Mouse (Mus musculus): ENCODE measurements around the gene Irf2. TPM values are rescaled to one million over a fixed set of nuclear protein-coding genes. Genes with fewer than 3 reads are reported as not detected.

The Irf2 gene
- polyA plus RNA-seq, 1 experiment from 2014 or later, result 10.2 TPM

GRCm38 (mm10) chr8:46811021-46811622 lies 71.6 kb downstream of the Irf2 start:
- Histone ChIP-seq H3K4me3 (replicated peaks) (no peak overlapping the region), H3K4me2 (no peak overlapping the region), H3K9ac (replicated peaks) (no peak overlapping the region), H3K4me1 (no peaks in the 10 kb centered on the region), H3K27me3 (replicated peaks) (no peaks in the 10 kb centered on the region), H3K36me3 (peaks cover 29% of the 10 kb centered on the region), H3K9me3 (replicated peaks) (0 out of 2 replicates have a peak, but pooled peaks cover 4% of the 10 kb centered on the region), H3K27ac (replicated peaks) (no peak overlapping the region)
- no peak; the same call in 1 of the 2 replicates for ATAC-seq (ENCODE audit: low FRiP score)
- 84% methylated on average over 11 of the region's 11 CpGs for WGBS

GRCm38 (mm10) chr8:46811944-46812343 lies 72.4 kb downstream of the Irf2 start:
- no peak for ATAC-seq (ENCODE audit: low FRiP score)
- 91% methylated on average over 2 of the region's 2 CpGs for WGBS

GRCm38 (mm10) chr8:46812966-46813365 lies 73.4 kb downstream of the Irf2 start:
- no peak overlapping the region for H3K27ac ChIP-seq (replicated peaks)
- H3K9ac ChIP-seq (replicated peaks), result no peak overlapping the region
- no peaks in the 10 kb centered on the region for H3K9me3 ChIP-seq (replicated peaks)
- peaks cover 11% of the 10 kb centered on the region for H3K36me3 ChIP-seq
- WGBS, result 93% methylated on average over 4 of the region's 4 CpGs
- H3K4me3 ChIP-seq (replicated peaks), result no peak overlapping the region
- H3K27me3 ChIP-seq (replicated peaks), result no peaks in the 10 kb centered on the region
- H3K4me2 ChIP-seq, result no peak overlapping the region
- peaks cover 1% of the 10 kb centered on the region; the same call in 1 of the 2 replicates for H3K4me1 ChIP-seq
- ATAC-seq (ENCODE audit: low FRiP score), result no peak

More at GRCm38 (mm10) chr8:46811944-46812343, 72.4 kb downstream of the Irf2 start:
- Histone ChIP-seq H3K9ac (replicated peaks) (no peak overlapping the region), H3K36me3 (peaks cover 21% of the 10 kb centered on the region), H3K27me3 (replicated peaks) (no peaks in the 10 kb centered on the region), H3K4me2 (no peak overlapping the region), H3K9me3 (replicated peaks) (no peaks in the 10 kb centered on the region), H3K4me3 (replicated peaks) (no peak overlapping the region), H3K27ac (replicated peaks) (no peak overlapping the region), H3K4me1 (no peaks in the 10 kb centered on the region)

GRCm38 (mm10) chr8:46818106-46818989 lies 78.8 kb downstream of the Irf2 start:
- Histone ChIP-seq H3K27ac (replicated peaks) (no peak overlapping the region), H3K4me2 (no peak overlapping the region), H3K4me1 (peaks cover 8% of the 10 kb centered on the region), H3K9me3 (replicated peaks) (no peaks in the 10 kb centered on the region), H3K27me3 (replicated peaks) (no peaks in the 10 kb centered on the region), H3K9ac (replicated peaks) (no peak overlapping the region), H3K4me3 (replicated peaks) (no peak overlapping the region), H3K36me3 (peaks cover 4% of the 10 kb centered on the region; the same call in 1 of the 2 replicates)
- 76% methylated on average over 14 of the region's 14 CpGs for WGBS
- ATAC-seq (ENCODE audit: low FRiP score), result no peak

GRCm38 (mm10) chr8:46818990-46819288 lies 79.4 kb downstream of the Irf2 start:
- Histone ChIP-seq H3K27ac (replicated peaks) (no peak overlapping the region), H3K4me1 (peaks cover 8% of the 10 kb centered on the region), H3K4me3 (replicated peaks) (no peak overlapping the region), H3K9ac (replicated peaks) (no peak overlapping the region), H3K9me3 (replicated peaks) (no peaks in the 10 kb centered on the region), H3K36me3 (peaks cover 4% of the 10 kb centered on the region; the same call in 1 of the 2 replicates), H3K27me3 (replicated peaks) (no peaks in the 10 kb centered on the region), H3K4me2 (no peak overlapping the region)
- WGBS, result 65% methylated on average over 2 of the region's 2 CpGs
- no peak for ATAC-seq (ENCODE audit: low FRiP score)

GRCm38 (mm10) chr8:46828734-46829413 lies 89.3 kb downstream of the Irf2 start:
- WGBS, result 88% methylated on average over 7 of the region's 7 CpGs
- H3K27ac ChIP-seq (replicated peaks), result no peak overlapping the region
- H3K9ac ChIP-seq (replicated peaks), result no peak overlapping the region
- H3K4me3 ChIP-seq (replicated peaks), result no peak overlapping the region
- no peak for ATAC-seq (ENCODE audit: low FRiP score)
- H3K9me3 ChIP-seq (replicated peaks), result no peaks in the 10 kb centered on the region
- H3K27me3 ChIP-seq (replicated peaks), result no peaks in the 10 kb centered on the region
- H3K4me2 ChIP-seq, result no peak overlapping the region
- H3K4me1 ChIP-seq, result no peaks in the 10 kb centered on the region
- no peaks in the 10 kb centered on the region; the same call in 1 of the 2 replicates for H3K36me3 ChIP-seq

GRCm38 (mm10) chr8:46829414-46830111 lies 90.0 kb downstream of the Irf2 start:
- H3K4me1 ChIP-seq, result no peaks in the 10 kb centered on the region
- no peak for ATAC-seq (ENCODE audit: low FRiP score)
- H3K4me2 ChIP-seq, result no peak overlapping the region
- H3K9me3 ChIP-seq (replicated peaks), result no peaks in the 10 kb centered on the region
- no peak overlapping the region for H3K4me3 ChIP-seq (replicated peaks)
- H3K9ac ChIP-seq (replicated peaks), result no peak overlapping the region
- 64% methylated on average over 6 of the region's 6 CpGs for WGBS
- no peak overlapping the region for H3K27ac ChIP-seq (replicated peaks)
- H3K36me3 ChIP-seq, result peaks cover 3% of the 10 kb centered on the region; the same call in 1 of the 2 replicates
- no peaks in the 10 kb centered on the region for H3K27me3 ChIP-seq (replicated peaks)

GRCm38 (mm10) chr8:46830112-46830855 lies 90.8 kb downstream of the Irf2 start:
- H3K9me3 ChIP-seq (replicated peaks), result no peaks in the 10 kb centered on the region
- no peak overlapping the region for H3K4me3 ChIP-seq (replicated peaks)
- no peak overlapping the region for H3K9ac ChIP-seq (replicated peaks)
- no peaks in the 10 kb centered on the region for H3K4me1 ChIP-seq
- H3K4me2 ChIP-seq, result no peak overlapping the region
- 89% methylated on average over 11 of the region's 11 CpGs for WGBS
- ATAC-seq (ENCODE audit: low FRiP score), result no peak; the same call in 1 of the 2 replicates
- H3K27me3 ChIP-seq (replicated peaks), result no peaks in the 10 kb centered on the region
- H3K27ac ChIP-seq (replicated peaks), result no peak overlapping the region
- peaks cover 3% of the 10 kb centered on the region; the same call in 1 of the 2 replicates for H3K36me3 ChIP-seq

- Histone ChIP-seq H3K4me2 (no peak overlapping the region), H3K27me3 (replicated peaks) (no peaks in the 10 kb centered on the region), H3K27ac (replicated peaks) (no peak overlapping the region), H3K4me3 (replicated peaks) (no peak overlapping the region), H3K9ac (replicated peaks) (no peak overlapping the region), H3K9me3 (replicated peaks) (no peaks in the 10 kb centered on the region), H3K4me1 (no peaks in the 10 kb centered on the region), H3K36me3 (peaks cover 3% of the 10 kb centered on the region; the same call in 1 of the 2 replicates)
- no peak for ATAC-seq (ENCODE audit: low FRiP score)
- WGBS, result 87% methylated on average over 5 of the region's 5 CpGs
Measured at GRCm38 (mm10) chr8:46831916-46832315, 92.4 kb downstream of the Irf2 start.

- Histone ChIP-seq H3K9me3 (replicated peaks) (no peaks in the 10 kb centered on the region), H3K4me1 (no peaks in the 10 kb centered on the region), H3K9ac (replicated peaks) (no peak overlapping the region), H3K4me2 (no peak overlapping the region), H3K36me3 (peaks cover 3% of the 10 kb centered on the region; the same call in 1 of the 2 replicates), H3K27me3 (replicated peaks) (no peaks in the 10 kb centered on the region), H3K4me3 (replicated peaks) (no peak overlapping the region), H3K27ac (replicated peaks) (no peak overlapping the region)
- ATAC-seq (ENCODE audit: low FRiP score), result no peak
- 81% methylated on average over 3 of the region's 3 CpGs for WGBS
Measured at GRCm38 (mm10) chr8:46832399-46832798, 92.9 kb downstream of the Irf2 start.

- Histone ChIP-seq H3K9me3 (replicated peaks) (no peaks in the 10 kb centered on the region), H3K27me3 (replicated peaks) (no peaks in the 10 kb centered on the region), H3K4me1 (no peaks in the 10 kb centered on the region), H3K36me3 (peaks cover 3% of the 10 kb centered on the region; the same call in 1 of the 2 replicates), H3K9ac (replicated peaks) (no peak overlapping the region), H3K4me3 (replicated peaks) (no peak overlapping the region), H3K27ac (replicated peaks) (no peak overlapping the region), H3K4me2 (no peak overlapping the region)
- no peak for ATAC-seq (ENCODE audit: low FRiP score)
- 71% methylated on average over 4 of the region's 4 CpGs for WGBS
Measured at GRCm38 (mm10) chr8:46833763-46834162, 94.2 kb downstream of the Irf2 start.

Data from neural tube, embryonic 15.5 days (tissue).